Mouse (Mus musculus) kidney, adult 2 months (tissue): Measurements from ENCODE around the gene Prtn3. TPM values are rescaled to one million over a fixed set of nuclear protein-coding genes. Genes with fewer than 3 reads are reported as not detected.

Experiments
- DNase-seq: peaks from one replicate; pipeline ENCODE4 v3.0.0; 2021
- H3K27ac ChIP-seq: fragments of 200-500 bp; 2 replicates; pipeline ENCODE4 v1.5.1; 2012; ENCODE audit warnings: low read depth, low read length, control low read depth, inconsistent platforms; ENCODE audit not compliant: insufficient read depth
- H3K27me3 ChIP-seq: fragments of 200-500 bp; replicated peaks from 2 replicates; pipeline ENCODE4 v1.6.1; 2012; ENCODE audit warnings: mild to moderate bottlenecking, moderate library complexity, low read length, inconsistent platforms; ENCODE audit not compliant: control insufficient read depth, insufficient read depth
- H3K36me3 ChIP-seq: fragments of 200-500 bp; 2 replicates; pipeline ENCODE4 v1.6.1; 2012; ENCODE audit warnings: mild to moderate bottlenecking, moderate library complexity, low read length, inconsistent platforms; ENCODE audit not compliant: control insufficient read depth, insufficient read depth
- H3K4me1 ChIP-seq: fragments of 200-500 bp; 2 replicates; pipeline ENCODE4 v1.6.1; 2011; ENCODE audit warnings: low read length; ENCODE audit not compliant: control insufficient read depth, insufficient read depth
- H3K4me3 ChIP-seq: fragments of 200-500 bp; 2 replicates; pipeline ENCODE4 v1.5.1; 2011; ENCODE audit warnings: mild to moderate bottlenecking, low read depth, low read length, control low read depth; ENCODE audit not compliant: insufficient read depth
- CTCF ChIP-seq: fragments of 200-500 bp; conservative IDR thresholded peaks from 2 replicates; pipeline ENCODE4 v1.5.1; 2011; ENCODE audit warnings: low read depth, mild to moderate bottlenecking, control low read depth, low read length, moderate library complexity, mixed read lengths; ENCODE audit not compliant: insufficient read depth, insufficient read length
- POLR2A ChIP-seq: fragments of 200-500 bp; IDR thresholded peaks from one replicate; pipeline ENCODE4 v1.6.1; 2011; ENCODE audit warnings: low read depth, low read length, control low read depth
- WGBS: fragments of 180-500 bp; shearing (Covaris S2); methylation state at CpG from one replicate; pipeline ENCODE4 v1.1.7; 2018; 5-methylcytosine and 5-hydroxymethylcytosine counted together
- polyA plus RNA-seq: library from polyadenylated mRNA; depleted of rRNA; stranded (reverse); fragments of >200 nt; gene quantifications from 2 replicates; pipeline ENCODE4 v1.2.3, GENCODE M21; 2012

The Prtn3 gene
- polyA plus RNA-seq, 1 experiment, result 0.99 TPM

GRCm38 (mm10) chr10:79856280-79856679 is 18.0 kb upstream of the Prtn3 start:
- Histone ChIP-seq H3K4me1 (peaks cover 71% of the 10 kb centered on the region), H3K27me3 (no peaks in the 10 kb centered on the region), H3K4me3 (peak overlapping the region; percentile 78), H3K36me3 (peaks cover 18% of the 10 kb centered on the region), H3K27ac (peak overlapping the region; percentile 61)
- peak; percentile 30 for DNase-seq
- TF ChIP-seq POLR2A (no peak), CTCF (no peak)
- WGBS, result 8% methylated on average over 6 of the region's 6 CpGs

GRCm38 (mm10) chr10:79856704-79857451 is 17.4 kb upstream of the Prtn3 start:
- no peaks in the 10 kb centered on the region for H3K27me3 ChIP-seq
- H3K36me3 ChIP-seq, result peaks cover 20% of the 10 kb centered on the region
- TF ChIP-seq POLR2A, result no peak
- TF ChIP-seq CTCF, result no peak
- H3K4me3 ChIP-seq, result peak overlapping the region; percentile 78
- no peak for DNase-seq
- H3K4me1 ChIP-seq, result peaks cover 71% of the 10 kb centered on the region
- WGBS, result 7% methylated on average over 7 of the region's 7 CpGs
- H3K27ac ChIP-seq, result peak overlapping the region; percentile 61

GRCm38 (mm10) chr10:79857452-79857811 is 16.8 kb upstream of the Prtn3 start:
- no peaks in the 10 kb centered on the region for H3K27me3 ChIP-seq
- TF ChIP-seq CTCF (no peak), POLR2A (no peak)
- peak overlapping the region; percentile 78 for H3K4me3 ChIP-seq
- peaks cover 20% of the 10 kb centered on the region for H3K36me3 ChIP-seq
- H3K27ac ChIP-seq, result peak overlapping the region; percentile 61
- 2% methylated on average over 4 of the region's 4 CpGs for WGBS
- peak; percentile 89 for DNase-seq
- peaks cover 73% of the 10 kb centered on the region for H3K4me1 ChIP-seq

- Histone ChIP-seq H3K27ac (peak overlapping the region; percentile 4; the same call in 1 of the 2 replicates), H3K4me3 (no peak overlapping the region)
These were observed 16.4 kb upstream of the Prtn3 start for GRCm38 (mm10) chr10:79857894-79858293.

DNA sequence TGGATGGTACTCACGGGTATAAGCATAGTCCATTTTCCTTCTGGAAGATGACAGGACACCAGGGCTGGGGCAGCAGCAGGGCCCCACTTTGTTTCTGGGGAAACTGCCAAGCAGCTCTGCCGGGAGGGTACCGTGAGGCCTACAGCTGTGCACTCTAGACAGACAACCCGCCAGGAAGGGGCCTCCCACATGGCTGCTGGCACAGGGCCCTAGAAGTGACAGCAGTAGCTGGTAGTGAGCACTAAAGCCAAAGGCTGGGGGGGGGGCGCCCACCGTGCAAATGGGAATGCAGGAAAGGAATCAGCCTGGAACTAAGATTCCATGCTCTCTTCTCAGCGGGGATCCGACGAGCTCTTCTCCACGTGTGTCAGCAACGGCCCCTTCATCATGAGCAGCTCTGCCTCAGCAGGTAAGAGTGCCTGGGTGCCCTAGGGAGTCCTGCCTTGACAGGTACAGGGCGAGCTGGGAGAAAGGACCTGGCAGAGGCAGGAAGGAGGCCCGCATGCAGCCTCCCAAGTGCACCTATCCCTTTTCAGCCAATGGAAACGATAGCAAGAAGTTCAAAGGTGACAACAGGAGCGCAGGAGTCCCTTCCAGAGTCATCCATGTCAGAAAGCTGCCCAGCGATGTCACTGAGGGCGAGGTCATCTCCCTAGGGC is 15.7 kb upstream of the Prtn3 start:
- H3K27ac ChIP-seq, result peak overlapping the region; percentile 5; the same call in 1 of the 2 replicates
- WGBS, result 16% methylated on average over 17 of the region's 17 CpGs
- H3K27me3 ChIP-seq, result no peaks in the 10 kb centered on the region
- peak; percentile 85 for DNase-seq
- TF ChIP-seq CTCF (no peak), POLR2A (no peak)
- peaks cover 64% of the 10 kb centered on the region for H3K4me1 ChIP-seq
- H3K36me3 ChIP-seq, result peaks cover 20% of the 10 kb centered on the region
- no peak overlapping the region for H3K4me3 ChIP-seq

More at GRCm38 (mm10) chr10:79857894-79858293, 16.4 kb upstream of the Prtn3 start:
- no peak for TF ChIP-seq POLR2A
- no peak for TF ChIP-seq CTCF
- 38% methylated on average over 2 of the region's 2 CpGs for WGBS
- no peak for DNase-seq
- Histone ChIP-seq H3K27me3 (no peaks in the 10 kb centered on the region), H3K36me3 (peaks cover 20% of the 10 kb centered on the region), H3K4me1 (peaks cover 68% of the 10 kb centered on the region)

DNA sequence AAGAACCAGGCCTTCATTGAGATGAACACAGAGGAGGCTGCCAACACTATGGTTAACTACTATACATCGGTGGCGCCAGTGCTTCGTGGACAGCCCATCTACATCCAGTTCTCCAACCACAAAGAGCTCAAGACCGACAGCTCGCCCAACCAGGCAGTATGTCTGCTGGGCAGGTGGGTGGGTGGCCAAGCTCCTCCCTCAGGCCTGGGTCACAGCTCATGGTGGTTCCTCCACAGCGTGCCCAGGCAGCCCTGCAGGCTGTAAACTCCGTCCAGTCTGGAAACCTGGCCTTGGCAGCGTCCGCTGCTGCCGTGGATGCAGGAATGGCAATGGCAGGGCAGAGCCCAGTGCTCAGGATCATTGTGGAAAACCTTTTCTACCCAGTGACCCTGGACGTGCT is 15.2 kb upstream of the Prtn3 start:
- WGBS, result 40% methylated on average over 11 of the region's 11 CpGs
- no peak for DNase-seq
- Histone ChIP-seq H3K27me3 (no peaks in the 10 kb centered on the region), H3K4me3 (no peak overlapping the region), H3K36me3 (peaks cover 20% of the 10 kb centered on the region), H3K4me1 (peaks cover 62% of the 10 kb centered on the region), H3K27ac (no peak overlapping the region)
- TF ChIP-seq POLR2A (no peak), CTCF (no peak)
